Mouse (Mus musculus): Measurements from ENCODE around the gene Fmo5.

- TF ChIP-seq HCFC1 (IDR thresholded peaks at IDR 0.05; ENCODE audit: borderline replicate concordance, insufficient read depth, low read length), result no peak
- TF ChIP-seq MAFK (IDR thresholded peaks at IDR 0.05; ENCODE audit: insufficient read depth, low read depth, low read length), result no peak
- no peak for TF ChIP-seq ZNF384 (IDR thresholded peaks at IDR 0.05; ENCODE audit: low read depth, low read length)
- no peak for TF ChIP-seq ZC3H11A (IDR thresholded peaks at IDR 0.05; ENCODE audit: borderline replicate concordance, low read depth, low read length)
- no peak for TF ChIP-seq CHD2 (IDR thresholded peaks at IDR 0.05; ENCODE audit: low read depth, low read length)
Observed at GRCm38 (mm10) chr3:97654901-97655300, 26.3 kb downstream of the Fmo5 start.

Data from ES-E14 (cell line).